Mouse (Mus musculus) embryonic facial prominence, embryonic 11.5 days (tissue): Measurements from ENCODE around the gene Fbxl8. TPM values are rescaled to one million over a fixed set of nuclear protein-coding genes. Genes with fewer than 3 reads are reported as not detected.
"Not testable (repeated sequence)": the region's sequence is repeated elsewhere in the genome, so short reads cannot be mapped to it uniquely, and the experiment has no call there.

Source experiments
- ATAC-seq: fragments of 200-750 bp; cut with Nextera tagmentation; replicated peaks from 2 replicates; pipeline ENCODE4 v1.8.0; 2017; ENCODE audit warnings: low read depth; ENCODE audit not compliant: insufficient number of reproducible peaks, low FRiP score, low TSS enrichment
- DNase-seq: peaks from one replicate; pipeline ENCODE4 v3.0.0-alpha.2; 2015; ENCODE audit warnings: low spot score
- H3K27ac ChIP-seq: fragments of 300-500 bp; sonication (generic); replicated peaks from 2 replicates; pipeline ENCODE4 v1.5.1; 2014; ENCODE audit warnings: mild to moderate bottlenecking, low read depth, low read length, control low read depth
- H3K27me3 ChIP-seq: fragments of 300-500 bp; sonication (generic); 2 replicates; pipeline ENCODE4 v1.6.1; 2014; ENCODE audit warnings: mild to moderate bottlenecking, low read length, moderate library complexity, mixed read lengths; ENCODE audit not compliant: control insufficient read depth, insufficient read depth
- H3K36me3 ChIP-seq: fragments of 300-500 bp; sonication (generic); replicated peaks from 2 replicates; pipeline ENCODE4 v1.6.1; 2014; ENCODE audit warnings: low read depth, mild to moderate bottlenecking, low read length, moderate library complexity, mixed read lengths; ENCODE audit not compliant: control insufficient read depth, insufficient read depth
- H3K4me1 ChIP-seq: fragments of 300-500 bp; sonication (generic); 2 replicates; pipeline ENCODE4 v1.6.1; 2014; ENCODE audit warnings: low read length, mixed read lengths; ENCODE audit not compliant: control insufficient read depth, insufficient read depth
- H3K4me2 ChIP-seq: fragments of 300-500 bp; sonication (generic); 2 replicates; pipeline ENCODE4 v1.6.1; 2014; ENCODE audit warnings: low read depth, mild to moderate bottlenecking, control low read depth, low read length, moderate library complexity
- H3K4me3 ChIP-seq: fragments of 300-500 bp; sonication (generic); 2 replicates; pipeline ENCODE4 v1.5.1; 2014; ENCODE audit warnings: low read depth, low read length, control low read depth
- H3K9ac ChIP-seq: fragments of 300-500 bp; sonication (generic); replicated peaks from 2 replicates; pipeline ENCODE4 v1.6.1; 2014; ENCODE audit warnings: mild to moderate bottlenecking, control low read depth, low read length
- H3K9me3 ChIP-seq: fragments of 300-500 bp; sonication (generic); replicated peaks from 2 replicates; pipeline ENCODE4 v1.6.1; 2016; ENCODE audit warnings: mild to moderate bottlenecking, low read length, inconsistent platforms, mixed read lengths; ENCODE audit not compliant: control insufficient read depth
- WGBS: fragments of 180-500 bp; shearing (Covaris S2); extraction: QIAGEN DNeasy Blood & Tissue Kit; methylation state at CpG from one replicate; pipeline ENCODE4 v1.1.7; 2014; 5-methylcytosine and 5-hydroxymethylcytosine counted together
- polyA plus RNA-seq: library from polyadenylated mRNA; unstranded; fragments of >200 nt; fragmentation: Nextera tagmentation; extraction: Ambion mirVana; gene quantifications from 2 replicates; pipeline ENCODE4 v1.2.1, GENCODE M21; 2014

Fbxl8 gene
- polyA plus RNA-seq, 1 experiment from 2014 or later, result 1.2 TPM

GRCm38 (mm10) chr8:105290554-105291314 lies 26.3 kb downstream of the Fbxl8 start:
- 7% methylated on average over 31 of the region's 31 CpGs for WGBS

GRCm38 (mm10) chr8:105291364-105291763 lies 26.9 kb downstream of the Fbxl8 start:
- H3K9me3 ChIP-seq, H3K36me3 ChIP-seq, H3K4me2 ChIP-seq, H3K27ac ChIP-seq, DNase-seq, ATAC-seq, H3K4me3 ChIP-seq, H3K9ac ChIP-seq, H3K4me1 ChIP-seq: not testable (repeated sequence)
- peaks cover 12% of the 10 kb centered on the region for H3K27me3 ChIP-seq
- 85% methylated on average over 8 of the region's 8 CpGs for WGBS

More at GRCm38 (mm10) chr8:105290554-105291314, 26.3 kb downstream of the Fbxl8 start:
- ATAC-seq (no peak), DNase-seq (peak; percentile 96)
- no peaks in the 10 kb centered on the region for H3K36me3 ChIP-seq
- H3K27me3 ChIP-seq, result peaks cover 12% of the 10 kb centered on the region
- no peak overlapping the region for H3K27ac ChIP-seq
- no peaks in the 10 kb centered on the region for H3K9me3 ChIP-seq
- H3K4me1 ChIP-seq, result peaks cover 5% of the 10 kb centered on the region; the same call in 1 of the 2 replicates
- peak overlapping the region; percentile 47 for H3K4me3 ChIP-seq
- no peak overlapping the region for H3K9ac ChIP-seq
- H3K4me2 ChIP-seq, result peak overlapping the region; percentile 69

- not testable (repeated sequence) for H3K36me3 ChIP-seq, ATAC-seq, H3K4me1 ChIP-seq, H3K9me3 ChIP-seq, H3K9ac ChIP-seq, H3K4me2 ChIP-seq, DNase-seq, H3K4me3 ChIP-seq, H3K27ac ChIP-seq
- WGBS, result 80% methylated on average over 3 of the region's 3 CpGs
- peaks cover 12% of the 10 kb centered on the region for H3K27me3 ChIP-seq
Observed at GRCm38 (mm10) chr8:105291802-105292201, 27.4 kb downstream of the Fbxl8 start.

GRCm38 (mm10) chr8:105292471-105292870 lies 28.0 kb downstream of the Fbxl8 start:
- 78% methylated on average over 7 of the region's 7 CpGs for WGBS
- Histone ChIP-seq H3K4me2 (no peak overlapping the region), H3K27me3 (peaks cover 12% of the 10 kb centered on the region), H3K4me3 (no peak overlapping the region), H3K36me3 (no peaks in the 10 kb centered on the region), H3K9ac (no peak overlapping the region), H3K27ac (no peak overlapping the region), H3K9me3 (no peaks in the 10 kb centered on the region), H3K4me1 (peaks cover 5% of the 10 kb centered on the region; the same call in 1 of the 2 replicates)
- DNase-seq, result no peak
- no peak for ATAC-seq

- peaks cover 12% of the 10 kb centered on the region for H3K27me3 ChIP-seq
- H3K4me2 ChIP-seq, result no peak overlapping the region
- H3K9me3 ChIP-seq, result no peaks in the 10 kb centered on the region
- H3K27ac ChIP-seq, result no peak overlapping the region
- peaks cover 5% of the 10 kb centered on the region; the same call in 1 of the 2 replicates for H3K4me1 ChIP-seq
- H3K4me3 ChIP-seq, result no peak overlapping the region
- ATAC-seq (no peak), DNase-seq (no peak)
- H3K9ac ChIP-seq, result no peak overlapping the region
- no peaks in the 10 kb centered on the region for H3K36me3 ChIP-seq
- 65% methylated on average over 19 of the region's 19 CpGs for WGBS
Observed at GRCm38 (mm10) chr8:105293405-105293804, 29.0 kb downstream of the Fbxl8 start.

- Histone ChIP-seq H3K4me2 (no peak overlapping the region), H3K9ac (no peak overlapping the region)
Observed at GRCm38 (mm10) chr8:105294776-105295175, 30.3 kb downstream of the Fbxl8 start.

GRCm38 (mm10) chr8:105295256-105295655 lies 30.8 kb downstream of the Fbxl8 start:
- Histone ChIP-seq H3K9ac (no peak overlapping the region), H3K9me3 (no peaks in the 10 kb centered on the region), H3K36me3 (no peaks in the 10 kb centered on the region; the same call in 1 of the 2 replicates), H3K4me1 (peaks cover 5% of the 10 kb centered on the region), H3K4me2 (no peak overlapping the region), H3K27me3 (peaks cover 6% of the 10 kb centered on the region), H3K4me3 (no peak overlapping the region), H3K27ac (no peak overlapping the region)
- DNase-seq (no peak), ATAC-seq (no peak)
- 68% methylated on average over 11 of the region's 11 CpGs for WGBS

More at GRCm38 (mm10) chr8:105294776-105295175, 30.3 kb downstream of the Fbxl8 start:
- H3K9me3 ChIP-seq, result no peaks in the 10 kb centered on the region
- WGBS, result 56% methylated on average over 9 of the region's 9 CpGs
- no peaks in the 10 kb centered on the region for H3K36me3 ChIP-seq
- peaks cover 9% of the 10 kb centered on the region for H3K4me1 ChIP-seq
- peaks cover 11% of the 10 kb centered on the region for H3K27me3 ChIP-seq
- H3K27ac ChIP-seq, result no peak overlapping the region
- ATAC-seq (no peak), DNase-seq (no peak)
- H3K4me3 ChIP-seq, result no peak overlapping the region

GRCm38 (mm10) chr8:105295895-105296573 lies 31.6 kb downstream of the Fbxl8 start, which contains the start of gene Exoc3l:
TSS of gene Exoc3l (minus strand) at chr8:105296101.
- WGBS, result 63% methylated on average over 11 of the region's 11 CpGs
- H3K36me3 ChIP-seq, result no peaks in the 10 kb centered on the region; the same call in 1 of the 2 replicates
- H3K9me3 ChIP-seq, result no peaks in the 10 kb centered on the region
- DNase-seq (no peak), ATAC-seq (no peak)
- H3K27ac ChIP-seq, result no peak within 1 kb of the TSS; the same call in 1 of the 2 replicates
- peaks cover 5% of the 10 kb centered on the region for H3K4me1 ChIP-seq
- H3K27me3 ChIP-seq, result no peaks in the 10 kb centered on the region
- H3K4me2 ChIP-seq, result peak within 1 kb of the TSS; percentile 86; the same call in 1 of the 2 replicates
- H3K9ac ChIP-seq, result peak within 1 kb of the TSS; percentile 92
- H3K4me3 ChIP-seq, result no peak within 1 kb of the TSS
